Mouse (Mus musculus): ENCODE measurements around the gene Snai3.

Gene Snai3

GRCm38 (mm10) chr8:122460524-122461472, at the start of gene Snai3:
TSS of gene Snai3 (minus strand) at chr8:122460733.
- DNase-seq (ENCODE audit: low spot score) = peak; percentile 68

GRCm38 (mm10) chr8:122500856-122501255, 40.3 kb upstream of the Snai3 start:
- DNase-seq (ENCODE audit: low spot score) = peak; percentile 76

- DNase-seq (ENCODE audit: low spot score) = no peak
These were observed 37.4 kb upstream of the Snai3 start for GRCm38 (mm10) chr8:122497912-122498311.

GRCm38 (mm10) chr8:122497016-122497734, 36.6 kb upstream of the Snai3 start:
- no peak for DNase-seq (ENCODE audit: low spot score)

- DNase-seq (ENCODE audit: low spot score) = no peak
These were observed 27.9 kb upstream of the Snai3 start for GRCm38 (mm10) chr8:122488387-122488786.

GRCm38 (mm10) chr8:122484831-122485230, 24.3 kb upstream of the Snai3 start:
- no peak for DNase-seq (ENCODE audit: low spot score)

- no peak for DNase-seq (ENCODE audit: low spot score)
These were observed 23.3 kb upstream of the Snai3 start for GRCm38 (mm10) chr8:122483877-122484276.

GRCm38 (mm10) chr8:122482448-122482847, 21.9 kb upstream of the Snai3 start:
- DNase-seq (ENCODE audit: low spot score) = no peak

GRCm38 (mm10) chr8:122475580-122476320, 15.2 kb upstream of the Snai3 start, which contains the start of the genes Rnf166 and Ctu2:
TSS of gene Rnf166 (minus strand) at chr8:122476064.
TSS of gene Ctu2 (plus strand) at chr8:122476143.
- DNase-seq (ENCODE audit: low spot score) = peak; percentile 95

GRCm38 (mm10) chr8:122474951-122475560, 14.5 kb upstream of the Snai3 start:
- peak; percentile 29 for DNase-seq (ENCODE audit: low spot score)

- no peak for DNase-seq (ENCODE audit: low spot score)
These were observed 13.4 kb upstream of the Snai3 start for GRCm38 (mm10) chr8:122473911-122474421.

GRCm38 (mm10) chr8:122470691-122471090, 10.2 kb upstream of the Snai3 start:
- DNase-seq (ENCODE audit: low spot score) = no peak

- DNase-seq (ENCODE audit: low spot score) = no peak
These were observed 9.4 kb upstream of the Snai3 start for GRCm38 (mm10) chr8:122469965-122470364.

- DNase-seq (ENCODE audit: low spot score) = no peak
These were observed 8.9 kb upstream of the Snai3 start for GRCm38 (mm10) chr8:122469407-122469806.

- DNase-seq (ENCODE audit: low spot score) = no peak
These were observed 7.3 kb upstream of the Snai3 start for GRCm38 (mm10) chr8:122467816-122468215.

- DNase-seq (ENCODE audit: low spot score) = no peak
These were observed 4.5 kb upstream of the Snai3 start for GRCm38 (mm10) chr8:122464985-122465384.

- DNase-seq (ENCODE audit: low spot score) = peak; percentile 22
These were observed 3.4 kb upstream of the Snai3 start for GRCm38 (mm10) chr8:122463651-122464640.

- no peak for DNase-seq (ENCODE audit: low spot score)
These were observed 2.0 kb upstream of the Snai3 start for GRCm38 (mm10) chr8:122462510-122462909.

- DNase-seq (ENCODE audit: low spot score) = no peak
These were observed 1.1 kb upstream of the Snai3 start for GRCm38 (mm10) chr8:122461473-122462148.

- no peak for DNase-seq (ENCODE audit: low spot score)
These were observed 543 bp downstream of the Snai3 start for GRCm38 (mm10) chr8:122459990-122460389.

Measured in urinary bladder, postnatal 25 days (tissue).